Mouse (Mus musculus): ENCODE data around the gene Phf21a.

DNA sequence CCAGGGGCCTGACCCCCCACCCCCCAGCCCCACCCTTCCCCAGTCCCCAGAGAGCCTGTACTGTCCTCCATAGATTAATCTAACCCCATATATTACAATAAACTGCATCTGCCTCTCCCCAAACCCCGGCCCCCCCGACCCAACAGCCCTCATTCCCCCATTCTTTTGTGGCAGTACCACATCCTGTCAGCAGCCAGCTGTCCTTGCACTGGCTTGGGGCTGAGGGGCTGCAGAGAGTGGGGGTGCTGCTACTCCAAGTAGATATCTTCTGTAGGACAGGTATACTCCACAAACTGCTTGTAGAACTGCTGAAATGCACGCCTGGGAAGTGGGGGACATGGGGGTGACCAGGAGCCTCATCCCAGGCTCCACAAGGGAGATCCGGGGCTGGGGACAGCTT is 291.2 kb downstream of the Phf21a start:
- no peak for TF ChIP-seq EP300 (IDR thresholded peaks at IDR 0.05; ENCODE audit: low read depth)
- TF ChIP-seq CTCF (IDR thresholded peaks at IDR 0.05; ENCODE audit: low read depth): no peak
